Mouse (Mus musculus): ENCODE measurements around the gene Dock4. TPM values are rescaled to one million over a fixed set of nuclear protein-coding genes. Genes with fewer than 3 reads are reported as not detected.

Dock4 gene
- total and polyA plus RNA-seq, 2 experiments from 2014 or later, result 10.5 to 30.9 TPM

DNA sequence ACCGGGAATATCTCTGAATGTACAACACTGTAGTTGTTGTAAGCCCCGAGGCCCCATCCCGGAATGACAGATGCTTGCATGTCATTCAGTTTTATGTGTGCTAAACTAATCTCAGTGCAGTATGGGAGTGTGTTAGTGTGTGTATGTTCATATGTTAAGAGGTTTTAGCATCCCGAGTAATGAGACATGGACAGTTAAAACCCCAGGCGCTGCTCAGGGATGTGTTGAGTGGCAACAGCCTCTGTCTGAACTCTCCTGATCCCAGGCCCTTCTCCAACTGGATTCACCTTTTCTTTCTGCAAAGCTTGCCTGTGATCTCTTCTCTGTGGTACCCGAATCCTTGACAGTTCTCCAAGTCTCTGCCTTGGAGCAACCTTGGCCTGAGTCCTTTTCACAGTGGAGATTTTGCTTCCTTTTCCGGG is 52.5 kb downstream of the Dock4 start:
- Histone ChIP-seq H3K4me1 (ENCODE audit: insufficient read depth) (0 out of 2 replicates have a peak, but pooled peaks cover 5% of the 10 kb centered on the region), H3K27ac (ENCODE audit: low read depth, low read length) (no peak overlapping the region), H3K36me3 (ENCODE audit: insufficient read depth) (no peaks in the 10 kb centered on the region), H3K9me3 (ENCODE audit: low read length) (no peaks in the 10 kb centered on the region), H3K4me2 (ENCODE audit: low read depth) (no peak overlapping the region), H3K4me3 (ENCODE audit: low read depth, low read length) (no peak overlapping the region), H3K27me3 (ENCODE audit: insufficient read depth, low read length) (no peaks in the 10 kb centered on the region), H3K9ac (no peak overlapping the region)
- ATAC-seq (peak; percentile 70), DNase-seq (no peak)
- TF ChIP-seq CTCF (IDR thresholded peaks at IDR 0.05; ENCODE audit: low read depth), result no peak
- WGBS, result 60% methylated on average over 7 of the region's 7 CpGs

DNA sequence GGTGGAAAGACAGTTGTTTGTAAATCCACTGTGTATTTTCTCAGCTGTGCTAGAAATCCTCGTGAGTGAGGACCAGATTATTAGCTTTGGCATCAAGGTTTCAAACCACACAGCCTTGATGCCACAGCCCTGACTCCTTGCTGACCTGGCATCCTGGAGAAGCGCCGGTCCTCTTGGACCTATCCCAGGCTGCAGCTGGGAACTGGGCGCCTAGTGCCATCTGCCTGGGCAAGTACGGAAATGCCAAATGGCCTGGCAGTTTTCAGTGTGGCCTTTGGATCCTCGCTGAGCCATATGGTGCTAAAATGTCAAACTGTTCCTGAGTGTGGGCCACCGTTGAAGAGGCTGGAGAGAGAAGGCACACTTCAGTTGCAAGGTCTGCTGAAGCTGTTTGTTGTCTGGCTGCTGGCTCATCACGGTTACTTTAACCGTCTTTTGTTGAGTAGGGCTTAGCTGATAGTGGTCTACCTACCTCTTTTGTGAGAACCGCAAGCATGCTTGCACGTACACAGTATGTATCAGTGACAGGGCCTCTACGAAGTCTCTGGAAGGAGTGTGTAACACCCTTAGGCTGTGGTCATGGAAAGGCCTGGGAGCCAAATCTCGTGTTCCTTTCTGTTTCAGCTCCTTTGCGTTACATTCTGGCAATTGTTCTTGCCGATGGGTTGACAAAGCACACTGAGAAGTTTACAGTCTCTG is 53.3 kb downstream of the Dock4 start:
- H3K4me1 ChIP-seq (ENCODE audit: insufficient read depth), result 0 out of 2 replicates have a peak, but pooled peaks cover 5% of the 10 kb centered on the region
- H3K27ac ChIP-seq (ENCODE audit: low read depth, low read length), result no peak overlapping the region
- DNase-seq (no peak), ATAC-seq (peak; percentile 40)
- H3K4me3 ChIP-seq (ENCODE audit: low read depth, low read length), result no peak overlapping the region
- TF ChIP-seq CTCF (IDR thresholded peaks at IDR 0.05; ENCODE audit: low read depth), result peak; percentile 16
- no peaks in the 10 kb centered on the region for H3K27me3 ChIP-seq (ENCODE audit: insufficient read depth, low read length)
- H3K36me3 ChIP-seq (ENCODE audit: insufficient read depth), result no peaks in the 10 kb centered on the region
- no peak overlapping the region for H3K9ac ChIP-seq
- H3K9me3 ChIP-seq (ENCODE audit: low read length), result no peaks in the 10 kb centered on the region
- no peak overlapping the region for H3K4me2 ChIP-seq (ENCODE audit: low read depth)
- 52% methylated on average over 15 of the region's 15 CpGs for WGBS

DNA sequence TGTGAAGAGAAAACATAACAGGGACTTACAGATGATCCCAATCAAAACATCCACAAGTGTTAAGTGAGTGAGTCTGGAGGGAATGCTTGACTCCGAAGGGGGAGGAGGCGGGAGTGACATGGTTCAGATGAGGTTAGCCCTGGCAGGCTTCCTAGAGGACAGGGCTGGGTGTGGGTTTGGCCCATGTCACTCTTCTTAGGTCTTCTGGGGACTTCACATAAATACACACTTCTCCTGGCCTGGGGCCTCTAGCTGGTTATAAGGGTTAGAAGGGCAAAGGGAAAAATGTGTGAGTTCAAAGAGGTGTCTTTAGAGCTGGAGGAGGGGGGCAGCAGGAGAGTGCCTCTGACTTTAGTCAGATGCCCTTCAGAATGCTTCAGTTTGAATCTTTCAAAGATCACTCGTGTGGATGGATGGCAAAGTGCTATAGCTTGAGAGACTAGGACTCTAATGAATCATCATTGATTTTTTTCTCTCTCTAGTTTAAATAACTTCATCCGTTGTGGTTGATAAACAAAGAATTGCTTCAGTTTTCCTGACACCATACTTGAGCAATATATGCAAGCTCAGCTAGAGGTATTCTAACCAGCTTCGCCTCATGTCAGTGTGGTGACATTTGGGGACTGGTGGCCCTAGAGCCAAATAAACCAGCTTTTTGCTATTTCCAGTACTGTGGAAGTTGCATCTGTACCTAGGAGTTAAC is 54.0 kb downstream of the Dock4 start:
- H3K4me1 ChIP-seq (ENCODE audit: insufficient read depth), result 0 out of 2 replicates have a peak, but pooled peaks cover 5% of the 10 kb centered on the region
- H3K27me3 ChIP-seq (ENCODE audit: insufficient read depth, low read length), result no peaks in the 10 kb centered on the region
- H3K4me3 ChIP-seq (ENCODE audit: low read depth, low read length), result no peak overlapping the region
- TF ChIP-seq CTCF (IDR thresholded peaks at IDR 0.05; ENCODE audit: low read depth), result no peak
- ATAC-seq, result peak; percentile 17; the same call in 1 of the 2 replicates
- H3K9me3 ChIP-seq (ENCODE audit: low read length), result no peaks in the 10 kb centered on the region
- no peak for DNase-seq
- no peak overlapping the region for H3K27ac ChIP-seq (ENCODE audit: low read depth, low read length)
- H3K4me2 ChIP-seq (ENCODE audit: low read depth), result no peak overlapping the region
- H3K36me3 ChIP-seq (ENCODE audit: insufficient read depth), result no peaks in the 10 kb centered on the region
- H3K9ac ChIP-seq, result no peak overlapping the region
- 75% methylated on average over 5 of the region's 5 CpGs for WGBS

DNA sequence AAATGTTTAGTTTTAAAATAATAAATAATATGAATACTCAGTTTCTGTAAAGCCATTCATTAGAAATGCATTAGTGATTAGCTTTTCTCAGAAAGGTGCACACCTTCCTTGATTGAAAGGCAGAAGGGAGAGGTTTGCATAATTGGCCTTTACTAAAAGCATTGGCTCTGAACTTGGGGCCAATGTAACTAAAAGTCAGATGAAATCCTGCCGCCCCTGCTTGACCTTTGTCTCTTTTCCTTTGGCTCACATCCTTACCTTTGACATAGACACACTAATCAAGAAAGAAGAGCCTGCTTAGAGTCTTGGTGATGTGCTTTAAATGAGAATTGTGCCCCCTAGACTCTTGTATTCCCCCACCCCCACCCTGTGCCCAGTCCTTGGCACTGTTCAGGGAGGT is 55.4 kb downstream of the Dock4 start:
- no peak for TF ChIP-seq CTCF (IDR thresholded peaks at IDR 0.05; ENCODE audit: low read depth)
- Histone ChIP-seq H3K9ac (no peak overlapping the region), H3K4me2 (ENCODE audit: low read depth) (no peak overlapping the region), H3K9me3 (ENCODE audit: low read length) (no peaks in the 10 kb centered on the region), H3K4me3 (ENCODE audit: low read depth, low read length) (no peak overlapping the region), H3K27me3 (ENCODE audit: insufficient read depth, low read length) (no peaks in the 10 kb centered on the region), H3K4me1 (ENCODE audit: insufficient read depth) (0 out of 2 replicates have a peak, but pooled peaks cover 5% of the 10 kb centered on the region), H3K27ac (ENCODE audit: low read depth, low read length) (no peak overlapping the region), H3K36me3 (ENCODE audit: insufficient read depth) (no peaks in the 10 kb centered on the region)
- WGBS, result 84% methylated on average over 1 of the region's 1 CpGs
- DNase-seq (no peak), ATAC-seq (no peak)

DNA sequence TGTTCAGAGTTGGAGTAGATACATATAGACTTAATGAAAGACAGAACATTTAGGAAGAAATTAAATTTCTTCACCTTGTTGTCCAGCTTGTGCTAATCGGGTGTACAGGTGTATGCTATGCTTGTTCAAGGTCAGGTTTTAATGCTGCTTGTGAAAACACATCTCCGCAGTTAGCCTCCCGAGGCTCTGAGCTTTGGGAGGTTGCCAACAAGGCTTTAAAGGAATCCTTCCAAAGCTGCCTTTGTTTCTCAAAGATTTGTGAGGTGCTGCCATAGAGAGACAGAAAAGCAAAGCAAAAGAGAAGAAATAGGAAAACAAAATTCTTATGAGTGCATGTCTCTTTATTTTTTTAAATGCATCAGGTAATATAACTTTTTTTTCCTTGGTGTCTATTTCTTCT is 57.8 kb downstream of the Dock4 start:
- Histone ChIP-seq H3K4me1 (ENCODE audit: insufficient read depth) (no peaks in the 10 kb centered on the region), H3K9ac (no peak overlapping the region), H3K27me3 (ENCODE audit: insufficient read depth, low read length) (no peaks in the 10 kb centered on the region), H3K27ac (ENCODE audit: low read depth, low read length) (no peak overlapping the region), H3K4me2 (ENCODE audit: low read depth) (no peak overlapping the region), H3K9me3 (ENCODE audit: low read length) (no peaks in the 10 kb centered on the region), H3K4me3 (ENCODE audit: low read depth, low read length) (no peak overlapping the region), H3K36me3 (ENCODE audit: insufficient read depth) (no peaks in the 10 kb centered on the region)
- DNase-seq (no peak), ATAC-seq (no peak)
- WGBS, result 36% methylated on average over 3 of the region's 3 CpGs
- TF ChIP-seq CTCF (IDR thresholded peaks at IDR 0.05; ENCODE audit: low read depth), result no peak

DNA sequence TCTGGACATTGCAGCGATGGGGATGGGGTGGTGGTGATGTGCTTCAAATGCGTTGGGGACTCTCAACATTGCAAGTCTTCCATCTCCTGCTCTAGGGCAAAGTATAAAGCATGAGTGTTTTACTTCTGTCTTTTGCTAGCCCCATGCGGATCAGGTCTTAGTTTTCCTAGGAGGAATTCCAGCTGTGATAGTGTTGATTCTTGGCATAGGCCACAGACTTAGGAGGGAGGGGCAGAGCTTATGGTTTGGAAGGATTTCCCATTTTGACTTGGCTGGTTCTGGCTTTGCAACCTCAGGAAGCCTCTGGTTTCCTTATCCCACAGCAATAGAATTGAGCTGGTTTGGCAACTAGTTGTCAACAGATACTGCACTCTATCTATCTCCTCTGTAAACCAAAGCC is 58.9 kb downstream of the Dock4 start:
- no peaks in the 10 kb centered on the region for H3K9me3 ChIP-seq (ENCODE audit: low read length)
- ATAC-seq (no peak), DNase-seq (no peak)
- no peak for TF ChIP-seq CTCF (IDR thresholded peaks at IDR 0.05; ENCODE audit: low read depth)
- WGBS, result 94% methylated on average over 3 of the region's 3 CpGs
- no peak overlapping the region for H3K4me2 ChIP-seq (ENCODE audit: low read depth)
- H3K4me1 ChIP-seq (ENCODE audit: insufficient read depth), result no peaks in the 10 kb centered on the region
- H3K9ac ChIP-seq, result no peak overlapping the region
- no peaks in the 10 kb centered on the region for H3K36me3 ChIP-seq (ENCODE audit: insufficient read depth)
- no peaks in the 10 kb centered on the region for H3K27me3 ChIP-seq (ENCODE audit: insufficient read depth, low read length)
- no peak overlapping the region for H3K27ac ChIP-seq (ENCODE audit: low read depth, low read length)
- no peak overlapping the region for H3K4me3 ChIP-seq (ENCODE audit: low read depth, low read length)

DNA sequence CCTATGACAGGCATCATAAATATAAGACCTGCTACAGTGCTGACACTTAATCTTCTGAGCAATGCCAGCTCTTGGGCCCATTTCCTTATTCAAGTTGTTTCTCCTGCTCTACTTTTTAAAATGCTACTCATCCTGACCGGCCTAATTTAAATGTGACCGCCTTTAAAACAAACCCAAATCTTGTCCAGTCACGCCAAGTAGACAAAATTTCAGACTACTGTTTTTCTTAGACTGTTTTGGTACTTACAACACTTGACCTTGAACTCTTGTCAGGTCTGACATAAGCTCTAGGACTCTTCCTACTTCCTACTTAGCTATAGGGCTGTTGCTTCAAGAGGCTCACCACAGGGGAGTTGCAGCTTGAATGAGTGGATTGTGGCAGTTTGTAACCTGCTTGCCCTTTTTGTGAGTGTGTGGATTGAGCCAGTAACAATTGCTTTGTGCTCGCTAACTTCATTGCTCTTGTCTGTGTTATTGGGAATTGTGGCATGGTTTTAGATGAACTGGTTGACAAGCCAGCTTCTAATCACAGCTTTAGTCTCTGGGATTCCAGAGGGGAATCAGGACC is 62.2 kb downstream of the Dock4 start:
- Histone ChIP-seq H3K9ac (no peak overlapping the region), H3K4me1 (ENCODE audit: insufficient read depth) (peaks cover 6% of the 10 kb centered on the region; the same call in 1 of the 2 replicates), H3K27me3 (ENCODE audit: insufficient read depth, low read length) (no peaks in the 10 kb centered on the region), H3K4me2 (ENCODE audit: low read depth) (no peak overlapping the region), H3K9me3 (ENCODE audit: low read length) (no peaks in the 10 kb centered on the region), H3K27ac (ENCODE audit: low read depth, low read length) (no peak overlapping the region), H3K4me3 (ENCODE audit: low read depth, low read length) (no peak overlapping the region), H3K36me3 (ENCODE audit: insufficient read depth) (no peaks in the 10 kb centered on the region)
- no peak for TF ChIP-seq CTCF (IDR thresholded peaks at IDR 0.05; ENCODE audit: low read depth)
- WGBS, result 59% methylated on average over 4 of the region's 4 CpGs
- ATAC-seq, result no peak
- DNase-seq, result no peak

Measured in forebrain, postnatal 0 days (tissue).